Mouse (Mus musculus): Measurements from ENCODE around the gene Rab3ip. TPM values are rescaled to one million over a fixed set of nuclear protein-coding genes. Genes with fewer than 3 reads are reported as not detected.

Gene Rab3ip
- polyA plus RNA-seq, 1 experiment: 1.0 TPM

GRCm38 (mm10) chr10:116916581-116916980 is 34.0 kb downstream of the Rab3ip start:
- no peaks in the 10 kb centered on the region; the same call in 1 of the 2 replicates for H3K4me1 ChIP-seq (ENCODE audit: control insufficient read depth)
- H3K36me3 ChIP-seq (ENCODE audit: control insufficient read depth): peaks cover 60% of the 10 kb centered on the region
- no peaks in the 10 kb centered on the region for H3K27me3 ChIP-seq (ENCODE audit: control insufficient read depth)
- no peaks in the 10 kb centered on the region for H3K9me3 ChIP-seq (ENCODE audit: control insufficient read depth, low read length)
- no peak overlapping the region for H3K4me3 ChIP-seq (replicated peaks)
- no peak for TF ChIP-seq TAL1 (IDR thresholded peaks at IDR 0.05; ENCODE audit: low read length)

DNA sequence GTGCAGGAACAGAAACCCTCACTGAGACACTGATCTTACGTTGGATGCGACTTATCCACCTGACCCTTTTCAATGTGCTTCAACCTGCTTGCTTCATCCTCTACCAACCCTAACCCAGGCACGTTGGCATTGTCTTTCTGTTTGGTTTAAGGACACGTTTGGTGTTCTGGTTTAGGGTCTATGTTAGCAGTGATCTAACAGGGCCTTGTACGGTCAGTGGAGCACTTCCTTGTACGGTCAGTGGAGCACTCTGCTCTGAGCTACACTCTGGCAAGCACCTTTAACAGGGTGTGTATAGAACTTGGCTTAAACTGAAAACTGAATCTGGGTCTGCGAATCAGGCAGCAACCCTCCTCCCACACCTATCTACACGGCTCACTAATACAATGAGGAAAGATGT is 35.3 kb downstream of the Rab3ip start:
- Histone ChIP-seq H3K36me3 (ENCODE audit: control insufficient read depth) (peaks cover 72% of the 10 kb centered on the region), H3K4me1 (ENCODE audit: control insufficient read depth) (peaks cover 6% of the 10 kb centered on the region), H3K9me3 (ENCODE audit: control insufficient read depth, low read length) (no peaks in the 10 kb centered on the region), H3K4me3 (replicated peaks) (no peak overlapping the region), H3K27me3 (ENCODE audit: control insufficient read depth) (no peaks in the 10 kb centered on the region)
- TF ChIP-seq GATA1 (IDR thresholded peaks at IDR 0.05; ENCODE audit: low read length) (no peak), TAL1 (IDR thresholded peaks at IDR 0.05; ENCODE audit: low read length) (no peak)

DNA sequence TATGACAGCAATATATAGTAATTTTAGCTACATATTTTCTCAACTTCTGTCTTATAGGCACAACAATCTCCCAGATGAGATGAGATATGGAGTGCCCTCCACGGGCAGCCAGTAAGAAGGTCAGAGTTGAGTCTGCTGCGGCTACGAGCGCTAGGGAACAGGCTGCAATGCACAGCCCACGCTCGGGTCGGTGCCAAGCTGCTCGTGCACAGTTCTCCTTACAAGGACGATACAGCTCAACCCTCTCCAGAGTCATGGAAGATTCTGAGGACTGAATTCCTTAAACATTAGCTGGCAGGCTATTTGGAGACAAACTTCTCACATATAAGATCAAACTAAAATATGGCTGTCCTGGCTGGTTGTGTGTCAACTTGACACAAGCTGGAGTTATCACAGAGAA is 36.0 kb downstream of the Rab3ip start:
- Histone ChIP-seq H3K27me3 (ENCODE audit: control insufficient read depth) (no peaks in the 10 kb centered on the region), H3K36me3 (ENCODE audit: control insufficient read depth) (peaks cover 75% of the 10 kb centered on the region), H3K4me3 (replicated peaks) (no peak overlapping the region), H3K4me1 (ENCODE audit: control insufficient read depth) (peaks cover 13% of the 10 kb centered on the region), H3K9me3 (ENCODE audit: control insufficient read depth, low read length) (no peaks in the 10 kb centered on the region)
- no peak for TF ChIP-seq GATA1 (IDR thresholded peaks at IDR 0.05; ENCODE audit: low read length)
- TF ChIP-seq TAL1 (IDR thresholded peaks at IDR 0.05; ENCODE audit: low read length): no peak

DNA sequence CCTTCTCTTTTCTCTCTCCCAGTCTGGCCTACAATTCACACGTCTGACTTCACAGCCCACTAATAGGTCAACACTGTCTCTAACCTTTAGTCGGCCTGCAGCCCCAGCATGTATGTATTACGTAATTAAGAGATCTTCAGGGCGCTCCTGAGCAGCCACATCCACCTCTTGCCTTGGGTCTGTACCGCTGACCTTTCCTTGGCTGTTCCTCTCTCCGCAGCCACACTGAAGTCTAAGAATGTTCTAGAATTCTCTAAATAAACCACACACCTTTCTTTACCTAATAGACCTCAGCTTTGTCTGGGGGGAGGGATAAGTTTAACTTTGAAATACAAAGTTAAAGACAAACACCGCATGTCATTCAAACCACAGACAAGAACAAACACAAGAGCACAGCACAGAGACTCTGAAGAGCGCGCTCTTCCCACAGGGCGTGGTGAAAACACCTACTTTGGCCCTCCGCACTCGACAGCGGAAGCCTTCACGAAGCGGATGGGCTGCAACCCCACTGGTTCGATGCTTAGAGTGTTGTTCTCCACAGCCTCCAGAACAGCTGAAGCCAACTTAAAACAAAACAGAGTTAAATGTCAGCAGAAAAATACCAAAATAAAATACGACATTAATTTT is 36.8 kb downstream of the Rab3ip start:
- Histone ChIP-seq H3K27me3 (ENCODE audit: control insufficient read depth) (no peaks in the 10 kb centered on the region), H3K4me3 (replicated peaks) (no peak overlapping the region), H3K36me3 (ENCODE audit: control insufficient read depth) (peaks cover 76% of the 10 kb centered on the region), H3K9me3 (ENCODE audit: control insufficient read depth, low read length) (no peaks in the 10 kb centered on the region), H3K4me1 (ENCODE audit: control insufficient read depth) (peaks cover 21% of the 10 kb centered on the region)
- TF ChIP-seq TAL1 (IDR thresholded peaks at IDR 0.05; ENCODE audit: low read length) (no peak), GATA1 (IDR thresholded peaks at IDR 0.05; ENCODE audit: low read length) (no peak)

GRCm38 (mm10) chr10:116912850-116913249 is 37.7 kb downstream of the Rab3ip start:
- no peaks in the 10 kb centered on the region for H3K9me3 ChIP-seq (ENCODE audit: control insufficient read depth, low read length)
- no peaks in the 10 kb centered on the region for H3K27me3 ChIP-seq (ENCODE audit: control insufficient read depth)
- TF ChIP-seq TAL1 (IDR thresholded peaks at IDR 0.05; ENCODE audit: low read length) (no peak), GATA1 (IDR thresholded peaks at IDR 0.05; ENCODE audit: low read length) (no peak)
- H3K4me1 ChIP-seq (ENCODE audit: control insufficient read depth): peaks cover 29% of the 10 kb centered on the region
- H3K4me3 ChIP-seq (replicated peaks): no peak overlapping the region
- peaks cover 76% of the 10 kb centered on the region for H3K36me3 ChIP-seq (ENCODE audit: control insufficient read depth)

DNA sequence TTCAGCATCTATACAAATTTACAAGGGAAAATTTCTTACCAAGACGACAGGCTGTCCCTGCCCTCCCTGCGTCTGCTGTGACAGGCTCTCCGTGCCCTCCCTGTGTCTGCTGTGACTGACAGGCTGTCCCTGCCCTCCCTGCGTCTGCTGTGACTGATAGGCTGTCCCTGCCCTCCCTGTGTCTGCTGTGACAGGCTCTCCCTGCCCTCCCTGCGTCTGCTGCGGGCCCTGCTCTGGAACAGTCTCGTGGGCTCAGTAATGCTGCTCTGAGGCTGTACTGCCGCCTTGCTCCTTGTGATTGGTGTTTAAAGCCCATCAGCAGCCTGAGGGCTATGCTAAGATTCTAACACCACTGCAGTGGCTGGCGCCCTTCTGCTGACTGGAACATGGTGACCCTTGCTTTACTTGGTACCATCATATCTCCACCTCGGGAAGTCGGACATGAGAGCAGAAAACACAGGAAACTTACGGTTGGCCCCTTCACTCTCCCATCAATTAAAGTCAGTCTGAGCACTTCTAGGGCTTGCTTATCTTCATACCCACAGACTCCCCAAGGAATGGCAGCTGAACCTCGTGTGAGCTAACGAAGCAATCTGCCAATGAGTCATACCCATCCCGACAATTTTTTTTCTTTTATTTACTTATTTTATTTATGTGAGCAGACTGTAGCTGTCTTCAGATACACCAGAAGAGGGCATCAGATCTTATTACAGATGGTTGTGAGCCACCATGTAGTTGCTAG is 41.5 kb downstream of the Rab3ip start:
- peak overlapping the region; percentile 57 for H3K4me3 ChIP-seq (replicated peaks)
- H3K27me3 ChIP-seq (ENCODE audit: control insufficient read depth): no peaks in the 10 kb centered on the region
- peaks cover 39% of the 10 kb centered on the region for H3K4me1 ChIP-seq (ENCODE audit: control insufficient read depth)
- no peaks in the 10 kb centered on the region for H3K9me3 ChIP-seq (ENCODE audit: control insufficient read depth, low read length)
- H3K36me3 ChIP-seq (ENCODE audit: control insufficient read depth): peaks cover 87% of the 10 kb centered on the region
- TF ChIP-seq TAL1 (IDR thresholded peaks at IDR 0.05; ENCODE audit: low read length) (peak; percentile 72), GATA1 (IDR thresholded peaks at IDR 0.05; ENCODE audit: low read length) (0 out of 2 replicates have a peak, but pooled peaks have one; percentile 12)

- TF ChIP-seq TAL1 (IDR thresholded peaks at IDR 0.05; ENCODE audit: low read length) (no peak), GATA1 (IDR thresholded peaks at IDR 0.05; ENCODE audit: low read length) (no peak)
- peaks cover 43% of the 10 kb centered on the region for H3K4me1 ChIP-seq (ENCODE audit: control insufficient read depth)
- no peak overlapping the region for H3K4me3 ChIP-seq (replicated peaks)
- no peaks in the 10 kb centered on the region for H3K27me3 ChIP-seq (ENCODE audit: control insufficient read depth)
- H3K9me3 ChIP-seq (ENCODE audit: control insufficient read depth, low read length): no peaks in the 10 kb centered on the region
- peaks cover 67% of the 10 kb centered on the region for H3K36me3 ChIP-seq (ENCODE audit: control insufficient read depth)
Measured at GRCm38 (mm10) chr10:116906794-116907193, 43.8 kb downstream of the Rab3ip start.

- Histone ChIP-seq H3K4me3 (replicated peaks) (no peak overlapping the region), H3K9me3 (ENCODE audit: control insufficient read depth, low read length) (no peaks in the 10 kb centered on the region), H3K36me3 (ENCODE audit: control insufficient read depth) (peaks cover 45% of the 10 kb centered on the region), H3K4me1 (ENCODE audit: control insufficient read depth) (peaks cover 29% of the 10 kb centered on the region), H3K27me3 (ENCODE audit: control insufficient read depth) (no peaks in the 10 kb centered on the region)
- TF ChIP-seq TAL1 (IDR thresholded peaks at IDR 0.05; ENCODE audit: low read length) (no peak), GATA1 (IDR thresholded peaks at IDR 0.05; ENCODE audit: low read length) (no peak)
Measured at GRCm38 (mm10) chr10:116904503-116904908, 46.1 kb downstream of the Rab3ip start.

GRCm38 (mm10) chr10:116896336-116897177 is 54.0 kb downstream of the Rab3ip start, which contains the start of gene Myrfl:
Gene Myrfl, minus strand, starts transcription at chr10:116896919.
- TF ChIP-seq TAL1 (IDR thresholded peaks at IDR 0.05; ENCODE audit: low read length): no peak
- TF ChIP-seq GATA1 (IDR thresholded peaks at IDR 0.05; ENCODE audit: low read length): no peak
- no peaks in the 10 kb centered on the region for H3K4me1 ChIP-seq (ENCODE audit: control insufficient read depth)

More at GRCm38 (mm10) chr10:116896336-116897177, 54.0 kb downstream of the Rab3ip start, which contains the start of gene Myrfl:
- Histone ChIP-seq H3K27me3 (ENCODE audit: control insufficient read depth) (no peaks in the 10 kb centered on the region), H3K36me3 (ENCODE audit: control insufficient read depth) (no peaks in the 10 kb centered on the region), H3K4me3 (replicated peaks) (no peak within 1 kb of the TSS), H3K9me3 (ENCODE audit: control insufficient read depth, low read length) (no peaks in the 10 kb centered on the region)

Measured in erythroblast, embryonic 14.5 days (primary cell).